ENCODE assay signal across 15 mouse cellular contexts in genomic region chr5:100787527-100787926, GRCm38 (mm10).
"Had no signal": no experiment of that assay in that cellular context is flagged by ENCODE, and none has a peak within 500 bp of the region (broad histone marks: within the 10 kb centered on the region; RNA-seq: fewer than 3 reads in every experiment).

No protein-coding gene starts in this region.

- H3K9me3 ChIP-seq: neural tube, embryonic 13.5 days; neural tube, embryonic 15.5 days; stomach, embryonic 15.5 days had no signal

- H3K4me2 ChIP-seq: neural tube, embryonic 13.5 days; neural tube, embryonic 15.5 days; stomach, embryonic 15.5 days had no signal

- DNase-seq: retina, postnatal 1 day; right cerebral cortex, adult 18-20 months; right cerebral cortex, postnatal 14 days; right cerebral cortex, postnatal 25 days; right cerebral cortex, postnatal 4 days; spleen, adult 18-20 months; thymus, adult 18-20 months; thymus, adult 2 months; thymus, postnatal 14 days; thymus, postnatal 25 days; thymus, postnatal 36 days; thymus, postnatal 4 days had no signal

- H3K9ac ChIP-seq: neural tube, embryonic 13.5 days; neural tube, embryonic 15.5 days; stomach, embryonic 15.5 days had no signal

- H3K4me1 ChIP-seq: neural tube, embryonic 13.5 days; neural tube, embryonic 15.5 days; stomach, embryonic 15.5 days had no signal

- H3K4me3 ChIP-seq: neural tube, embryonic 13.5 days; neural tube, embryonic 15.5 days; stomach, embryonic 15.5 days had no signal

- H3K27ac ChIP-seq: neural tube, embryonic 13.5 days; neural tube, embryonic 15.5 days; stomach, embryonic 15.5 days had no signal

- H3K27me3 ChIP-seq: neural tube, embryonic 13.5 days; neural tube, embryonic 15.5 days; stomach, embryonic 15.5 days had no signal
